Mouse (Mus musculus) kidney, postnatal 0 days (tissue): ENCODE results near the gene Nsl1. TPM values are rescaled to one million over a fixed set of nuclear protein-coding genes. Genes with fewer than 3 reads are reported as not detected.
A peak's percentile ranks its signal among the peaks of the same experiment; 100 is the strongest.
"Not testable (repeated sequence)": the region's sequence is repeated elsewhere in the genome, so short reads cannot be mapped to it uniquely, and the experiment has no call there.

ENCODE experiments used
- ATAC-seq: fragments of 200-750 bp; cut with Nextera tagmentation; replicated peaks from 2 replicates; pipeline ENCODE4 v1.8.0; 2017; ENCODE audit warnings: low read depth, moderate number of reproducible peaks, moderate TSS enrichment, moderate library complexity; ENCODE audit not compliant: low FRiP score
- DNase-seq: peaks from one replicate; pipeline ENCODE4 v3.0.0-alpha.2; 2016; ENCODE audit warnings: low spot score
- H3K27ac ChIP-seq: fragments of 300-500 bp; sonication (generic); 2 replicates; pipeline ENCODE4 v1.5.1; 2014; ENCODE audit warnings: mild to moderate bottlenecking
- H3K27me3 ChIP-seq: fragments of 300-500 bp; sonication (generic); 2 replicates; pipeline ENCODE4 v1.6.1; 2014; ENCODE audit warnings: low read length, mixed read lengths; ENCODE audit not compliant: insufficient read depth
- H3K36me3 ChIP-seq: fragments of 300-500 bp; sonication (generic); 2 replicates; pipeline ENCODE4 v1.6.1; 2014; ENCODE audit warnings: low read length, mixed read lengths; ENCODE audit not compliant: insufficient read depth
- H3K4me1 ChIP-seq: fragments of 300-500 bp; sonication (generic); replicated peaks from 2 replicates; pipeline ENCODE4 v1.6.1; 2014; ENCODE audit warnings: antibody characterized with exemption, low read length, mixed read lengths; ENCODE audit not compliant: insufficient read depth
- H3K4me2 ChIP-seq: fragments of 300-500 bp; sonication (generic); 2 replicates; pipeline ENCODE4 v1.6.1; 2014; ENCODE audit warnings: mild to moderate bottlenecking, low read length, moderate library complexity, mixed read lengths
- H3K4me3 ChIP-seq: fragments of 300-500 bp; sonication (generic); replicated peaks from 2 replicates; pipeline ENCODE4 v1.5.1; 2014; ENCODE audit warnings: low read depth, low read length
- H3K9ac ChIP-seq: fragments of 300-500 bp; sonication (generic); 2 replicates; pipeline ENCODE4 v1.6.1; 2014; ENCODE audit warnings: low read depth, low read length
- H3K9me3 ChIP-seq: fragments of 300-500 bp; sonication (generic); replicated peaks from 2 replicates; pipeline ENCODE4 v1.6.1; 2016; ENCODE audit warnings: low read length, inconsistent platforms, mixed read lengths
- CTCF ChIP-seq: IDR thresholded peaks from 2 replicates; pipeline ENCODE4 v1.5.1; 2016; ENCODE audit warnings: antibody characterized with exemption, low read depth, mild to moderate bottlenecking, moderate library complexity
- WGBS: fragments of 180-500 bp; shearing (Covaris S2); extraction: QIAGEN DNeasy Blood & Tissue Kit; methylation state at CpG from one replicate; pipeline ENCODE4 v1.1.7; 2014; 5-methylcytosine and 5-hydroxymethylcytosine counted together
- polyA plus RNA-seq: library from polyadenylated mRNA; unstranded; fragments of >200 nt; fragmentation: Nextera tagmentation; extraction: Ambion mirVana; gene quantifications from 2 replicates; pipeline ENCODE4 v1.2.1, GENCODE M21; 2015

Nsl1 gene
- 8.6 and 12.1 TPM in 2 replicates for polyA plus RNA-seq

DNA sequence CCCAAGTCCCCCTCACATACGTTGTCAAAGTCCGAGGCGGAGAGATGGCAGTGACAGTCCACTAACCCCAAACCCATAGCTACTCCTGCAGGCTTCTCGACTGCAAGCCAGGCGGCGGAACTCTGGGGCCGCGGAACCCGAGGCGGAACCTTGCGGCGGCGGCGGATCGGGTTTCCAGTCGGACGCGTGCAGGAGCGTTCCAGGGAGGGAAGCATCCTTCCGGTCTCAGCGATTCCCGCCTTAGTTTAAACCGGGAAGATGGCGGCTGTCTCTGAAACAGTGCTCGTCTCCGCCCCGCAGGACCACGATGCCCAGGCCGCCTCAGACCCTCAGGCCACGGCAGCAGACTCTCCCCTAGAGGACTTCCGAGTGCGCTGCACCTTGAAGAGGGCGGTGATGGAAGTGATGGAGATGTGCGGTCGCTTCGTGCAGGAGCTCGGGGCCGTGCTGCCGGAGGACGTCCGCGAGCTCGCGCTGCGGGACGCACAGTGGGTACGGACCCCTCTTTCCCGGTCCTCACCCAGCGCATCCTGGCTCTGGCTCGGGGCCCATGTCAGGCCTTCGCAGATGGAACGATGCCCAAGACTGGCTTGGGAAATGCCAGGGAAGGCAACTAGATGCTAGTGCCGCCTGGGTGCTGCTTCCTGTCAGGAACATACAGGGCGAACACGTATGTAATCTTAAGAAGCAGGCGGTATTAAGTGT lies at the start of gene Nsl1, which contains the start of gene Tatdn3:
Gene Nsl1 (plus strand): TSS at position 232 of the 705 bp plus-strand sequence.
Gene Tatdn3 (minus strand): TSS at position 152 of the 705 bp plus-strand sequence.
- 0% methylated on average over 55 of the region's 56 CpGs for WGBS
- Histone ChIP-seq H3K27ac (0 out of 2 replicates have a peak within 1 kb of the TSS, but pooled peaks have one; percentile 21), H3K27me3 (no peaks in the 10 kb centered on the region), H3K36me3 (0 out of 2 replicates have a peak, but pooled peaks cover 9% of the 10 kb centered on the region), H3K9ac (peak within 1 kb of the TSS; percentile 71), H3K4me2 (peak within 1 kb of the TSS; percentile 90), H3K4me3 (peak within 1 kb of the TSS; percentile 82), H3K4me1 (0 out of 2 replicates have a peak, but pooled peaks cover 4% of the 10 kb centered on the region), H3K9me3 (no peaks in the 10 kb centered on the region)
- ATAC-seq (peak; percentile 91), DNase-seq (peak; percentile 88)
- TF ChIP-seq CTCF, result peak; percentile 57

DNA sequence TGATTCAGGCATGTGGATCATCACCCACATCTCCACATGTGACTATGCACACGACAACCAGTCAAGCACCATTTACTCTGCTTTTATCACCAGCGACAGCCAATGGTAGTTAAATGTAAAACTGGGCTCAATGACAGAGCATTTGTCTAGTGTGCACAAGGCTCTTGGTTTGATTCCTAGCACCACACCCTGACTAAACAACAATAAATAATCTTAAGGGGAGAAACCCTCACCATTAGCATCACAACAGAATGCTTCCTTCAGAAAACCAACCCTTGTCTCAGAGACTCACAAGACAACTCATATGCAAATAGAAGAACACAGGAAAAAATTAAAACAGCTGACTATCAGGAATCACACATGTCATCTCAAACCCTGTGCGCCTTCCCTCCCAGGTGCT lies 48.5 kb upstream of the Nsl1 start:
- no peak overlapping the region for H3K9ac ChIP-seq
- 89% methylated on average over 3 of the region's 3 CpGs for WGBS
- H3K4me2 ChIP-seq, result no peak overlapping the region
- no peaks in the 10 kb centered on the region for H3K27me3 ChIP-seq
- ATAC-seq, result no peak
- peaks cover 5% of the 10 kb centered on the region; the same call in 1 of the 2 replicates for H3K36me3 ChIP-seq
- no peaks in the 10 kb centered on the region for H3K9me3 ChIP-seq
- no peak overlapping the region for H3K27ac ChIP-seq
- H3K4me1 ChIP-seq, result no peaks in the 10 kb centered on the region
- TF ChIP-seq CTCF, result no peak
- DNase-seq, result no peak
- H3K4me3 ChIP-seq, result no peak overlapping the region

DNA sequence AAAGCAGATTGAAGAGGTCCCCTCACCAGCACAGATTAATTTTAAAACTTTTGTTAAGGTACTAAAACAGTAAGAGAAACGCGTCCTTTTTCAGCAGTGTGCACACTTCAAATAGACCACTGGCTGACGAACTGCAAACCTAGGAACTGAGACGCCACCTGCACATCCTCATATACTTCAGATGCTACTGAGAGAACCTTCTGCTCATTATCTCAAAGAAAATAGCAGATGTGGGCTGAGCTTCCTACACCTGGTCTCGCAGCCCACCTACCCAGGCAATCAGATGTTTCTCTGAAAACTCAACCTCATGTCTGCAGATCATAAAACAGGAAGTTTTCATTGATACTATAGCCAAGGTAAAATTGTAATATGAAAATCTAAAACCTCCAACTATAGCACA lies 43.0 kb upstream of the Nsl1 start:
- no peak for ATAC-seq
- no peak overlapping the region for H3K27ac ChIP-seq

GRCm38 (mm10) chr1:191020217-191020924 lies 42.4 kb upstream of the Nsl1 start:
- WGBS, result 82% methylated on average over 3 of the region's 3 CpGs
- no peak for ATAC-seq
- no peak for DNase-seq
- Histone ChIP-seq H3K9me3 (no peaks in the 10 kb centered on the region), H3K4me1 (peaks cover 5% of the 10 kb centered on the region; the same call in 1 of the 2 replicates), H3K9ac (no peak overlapping the region), H3K4me3 (no peak overlapping the region), H3K36me3 (no peaks in the 10 kb centered on the region), H3K4me2 (no peak overlapping the region), H3K27me3 (no peaks in the 10 kb centered on the region), H3K27ac (no peak overlapping the region)
- no peak for TF ChIP-seq CTCF

More for the DNA sequence above, 43.0 kb upstream of the Nsl1 start:
- H3K4me2 ChIP-seq, result no peak overlapping the region
- WGBS, result 95% methylated on average over 5 of the region's 5 CpGs
- no peaks in the 10 kb centered on the region for H3K36me3 ChIP-seq
- H3K4me3 ChIP-seq, result no peak overlapping the region
- H3K27me3 ChIP-seq, result no peaks in the 10 kb centered on the region
- no peaks in the 10 kb centered on the region for H3K4me1 ChIP-seq
- H3K9ac ChIP-seq, result no peak overlapping the region
- no peaks in the 10 kb centered on the region for H3K9me3 ChIP-seq
- no peak for DNase-seq
- no peak for TF ChIP-seq CTCF

GRCm38 (mm10) chr1:191021016-191021415 lies 41.8 kb upstream of the Nsl1 start:
- no peak for DNase-seq
- Histone ChIP-seq H3K36me3 (no peaks in the 10 kb centered on the region), H3K4me2 (no peak overlapping the region), H3K9ac (no peak overlapping the region), H3K9me3 (no peaks in the 10 kb centered on the region), H3K4me1 (peaks cover 7% of the 10 kb centered on the region; the same call in 1 of the 2 replicates), H3K27ac (no peak overlapping the region), H3K27me3 (no peaks in the 10 kb centered on the region), H3K4me3 (no peak overlapping the region)
- no peak for ATAC-seq
- no peak for TF ChIP-seq CTCF
- 81% methylated on average over 7 of the region's 7 CpGs for WGBS

- no peaks in the 10 kb centered on the region for H3K27me3 ChIP-seq
- DNase-seq (no peak), ATAC-seq (no peak)
- no peak overlapping the region for H3K4me2 ChIP-seq
- H3K4me3 ChIP-seq, result no peak overlapping the region
- no peak overlapping the region for H3K9ac ChIP-seq
- 78% methylated on average over 2 of the region's 2 CpGs for WGBS
- no peaks in the 10 kb centered on the region for H3K36me3 ChIP-seq
- no peak overlapping the region for H3K27ac ChIP-seq
- no peaks in the 10 kb centered on the region for H3K9me3 ChIP-seq
- peaks cover 14% of the 10 kb centered on the region for H3K4me1 ChIP-seq
- TF ChIP-seq CTCF, result no peak
Observed at GRCm38 (mm10) chr1:191023140-191023539, 39.7 kb upstream of the Nsl1 start.

GRCm38 (mm10) chr1:191023806-191024205 lies 39.0 kb upstream of the Nsl1 start:
- not testable (repeated sequence) for H3K27ac ChIP-seq, H3K4me2 ChIP-seq, H3K9ac ChIP-seq, H3K27me3 ChIP-seq, H3K4me3 ChIP-seq, H3K9me3 ChIP-seq, DNase-seq, H3K36me3 ChIP-seq, ATAC-seq
- 89% methylated on average over 5 of the region's 6 CpGs for WGBS
- H3K4me1 ChIP-seq, result peaks cover 14% of the 10 kb centered on the region
